Mouse (Mus musculus): ENCODE results near the gene Zpld1. TPM values are rescaled to one million over a fixed set of nuclear protein-coding genes. Genes with fewer than 3 reads are reported as not detected.

Gene Zpld1
- polyA plus RNA-seq, 1 experiment from 2014 or later = 0.35 TPM

GRCm38 (mm10) chr16:55259719-55260118 is 38.1 kb downstream of the Zpld1 start:
- 0 out of 2 replicates have a peak, but pooled peaks cover 2% of the 10 kb centered on the region for H3K4me1 ChIP-seq (ENCODE audit: control insufficient read depth, insufficient read depth, low read length)
- H3K4me2 ChIP-seq (ENCODE audit: low read length) = no peak overlapping the region
- H3K9me3 ChIP-seq (replicated peaks; ENCODE audit: control insufficient read depth, low read length, poor library complexity, severe bottlenecking) = no peaks in the 10 kb centered on the region
- no peak overlapping the region for H3K9ac ChIP-seq (ENCODE audit: low read depth, low read length)
- H3K36me3 ChIP-seq (ENCODE audit: control insufficient read depth, insufficient read depth, low read length) = no peaks in the 10 kb centered on the region
- no peak overlapping the region for H3K4me3 ChIP-seq (ENCODE audit: low read depth, low read length)
- no peaks in the 10 kb centered on the region for H3K27me3 ChIP-seq (ENCODE audit: control insufficient read depth, insufficient read depth, low read depth, low read length)
- peak; percentile 42; the same call in 1 of the 2 replicates for ATAC-seq
- no peak overlapping the region for H3K27ac ChIP-seq (ENCODE audit: low read length)
- 80% methylated on average over 6 of the region's 6 CpGs for WGBS

GRCm38 (mm10) chr16:55240996-55241395 is 56.8 kb downstream of the Zpld1 start:
- H3K4me2 ChIP-seq (ENCODE audit: low read length) = no peak overlapping the region
- H3K4me1 ChIP-seq (ENCODE audit: control insufficient read depth, insufficient read depth, low read length) = no peaks in the 10 kb centered on the region
- ATAC-seq = no peak
- H3K27ac ChIP-seq (ENCODE audit: low read length) = no peak overlapping the region
- 84% methylated on average over 2 of the region's 2 CpGs for WGBS
- H3K9ac ChIP-seq (ENCODE audit: low read depth, low read length) = no peak overlapping the region
- no peaks in the 10 kb centered on the region for H3K9me3 ChIP-seq (replicated peaks; ENCODE audit: control insufficient read depth, low read length, poor library complexity, severe bottlenecking)
- H3K36me3 ChIP-seq (ENCODE audit: control insufficient read depth, insufficient read depth, low read length) = no peaks in the 10 kb centered on the region
- no peak overlapping the region for H3K4me3 ChIP-seq (ENCODE audit: low read depth, low read length)
- no peaks in the 10 kb centered on the region for H3K27me3 ChIP-seq (ENCODE audit: control insufficient read depth, insufficient read depth, low read depth, low read length)

DNA sequence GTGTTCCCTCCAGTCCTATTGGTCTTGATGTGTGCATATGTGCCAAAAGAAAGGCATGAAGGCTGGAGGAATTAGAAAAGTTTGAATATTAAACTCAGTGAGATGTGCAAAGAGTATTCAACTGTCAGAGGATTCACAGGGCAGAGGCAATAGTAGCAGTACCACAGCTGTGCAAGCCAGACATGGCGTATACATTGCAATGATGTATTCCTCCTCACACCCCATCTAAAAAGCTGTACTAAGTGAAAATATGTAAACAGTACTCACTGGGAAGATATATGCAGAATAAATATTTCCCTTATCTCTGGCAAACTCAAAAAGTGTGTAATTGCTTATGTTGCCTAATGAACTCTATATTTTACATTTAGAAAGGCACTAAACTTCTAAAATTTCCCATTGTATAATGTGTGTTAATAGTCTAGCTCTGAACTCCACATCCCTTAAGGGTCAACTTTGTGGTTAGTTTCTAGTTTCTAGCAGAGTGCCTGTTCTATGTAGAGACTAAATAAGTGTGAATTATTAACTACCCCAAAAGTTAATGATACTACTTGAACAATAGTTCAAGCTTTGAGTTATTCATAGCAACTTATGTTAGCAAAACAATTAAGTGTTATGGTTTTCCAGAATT is 68.7 kb downstream of the Zpld1 start:
- no peak overlapping the region for H3K4me3 ChIP-seq (ENCODE audit: low read depth, low read length)
- no peak overlapping the region for H3K27ac ChIP-seq (ENCODE audit: low read length)
- no peak overlapping the region for H3K9ac ChIP-seq (ENCODE audit: low read depth, low read length)
- 95% methylated on average over 1 of the region's 1 CpGs for WGBS
- no peaks in the 10 kb centered on the region for H3K27me3 ChIP-seq (ENCODE audit: control insufficient read depth, insufficient read depth, low read depth, low read length)
- H3K9me3 ChIP-seq (replicated peaks; ENCODE audit: control insufficient read depth, low read length, poor library complexity, severe bottlenecking) = no peaks in the 10 kb centered on the region
- no peak for ATAC-seq
- no peak overlapping the region for H3K4me2 ChIP-seq (ENCODE audit: low read length)
- no peaks in the 10 kb centered on the region for H3K4me1 ChIP-seq (ENCODE audit: control insufficient read depth, insufficient read depth, low read length)
- no peaks in the 10 kb centered on the region for H3K36me3 ChIP-seq (ENCODE audit: control insufficient read depth, insufficient read depth, low read length)

- Histone ChIP-seq H3K27ac (ENCODE audit: low read length) (no peak overlapping the region), H3K27me3 (ENCODE audit: control insufficient read depth, insufficient read depth, low read depth, low read length) (no peaks in the 10 kb centered on the region), H3K4me1 (ENCODE audit: control insufficient read depth, insufficient read depth, low read length) (no peaks in the 10 kb centered on the region), H3K4me2 (ENCODE audit: low read length) (no peak overlapping the region), H3K9me3 (replicated peaks; ENCODE audit: control insufficient read depth, low read length, poor library complexity, severe bottlenecking) (no peaks in the 10 kb centered on the region), H3K9ac (ENCODE audit: low read depth, low read length) (no peak overlapping the region), H3K4me3 (ENCODE audit: low read depth, low read length) (no peak overlapping the region), H3K36me3 (ENCODE audit: control insufficient read depth, insufficient read depth, low read length) (no peaks in the 10 kb centered on the region)
- no peak for ATAC-seq
- 90% methylated on average over 1 of the region's 1 CpGs for WGBS
These were observed 93.8 kb downstream of the Zpld1 start for GRCm38 (mm10) chr16:55203945-55204344.

- H3K4me2 ChIP-seq (ENCODE audit: low read length) = no peak overlapping the region
- H3K4me3 ChIP-seq (ENCODE audit: low read depth, low read length) = no peak overlapping the region
- H3K36me3 ChIP-seq (ENCODE audit: control insufficient read depth, insufficient read depth, low read length) = no peaks in the 10 kb centered on the region
- ATAC-seq = no peak
- no peaks in the 10 kb centered on the region for H3K4me1 ChIP-seq (ENCODE audit: control insufficient read depth, insufficient read depth, low read length)
- WGBS = 48% methylated on average over 2 of the region's 2 CpGs
- H3K9me3 ChIP-seq (replicated peaks; ENCODE audit: control insufficient read depth, low read length, poor library complexity, severe bottlenecking) = no peaks in the 10 kb centered on the region
- H3K9ac ChIP-seq (ENCODE audit: low read depth, low read length) = no peak overlapping the region
- H3K27ac ChIP-seq (ENCODE audit: low read length) = no peak overlapping the region
- H3K27me3 ChIP-seq (ENCODE audit: control insufficient read depth, insufficient read depth, low read depth, low read length) = no peaks in the 10 kb centered on the region
These were observed 107.4 kb downstream of the Zpld1 start for GRCm38 (mm10) chr16:55190397-55190796.

DNA sequence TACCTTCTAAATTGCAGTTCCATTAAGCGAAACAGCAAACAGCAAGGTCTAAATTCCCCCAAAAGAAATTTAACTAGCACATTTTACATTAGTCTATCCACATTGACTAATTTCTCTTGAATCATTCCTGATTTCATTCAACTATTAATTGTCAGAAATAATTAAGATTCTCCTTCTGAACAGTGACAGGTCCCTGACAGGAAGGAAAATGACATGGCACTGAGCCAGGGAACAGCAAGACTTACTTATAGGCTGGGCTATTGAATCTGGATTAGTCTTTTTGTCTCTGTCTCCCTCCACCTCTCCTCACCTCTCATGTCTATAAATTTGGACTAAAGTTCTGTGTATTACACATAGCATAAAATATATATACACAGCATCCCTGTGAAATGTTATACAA is 112.4 kb downstream of the Zpld1 start:
- Histone ChIP-seq H3K4me2 (ENCODE audit: low read length) (no peak overlapping the region), H3K4me3 (ENCODE audit: low read depth, low read length) (no peak overlapping the region), H3K9me3 (replicated peaks; ENCODE audit: control insufficient read depth, low read length, poor library complexity, severe bottlenecking) (no peaks in the 10 kb centered on the region), H3K27ac (ENCODE audit: low read length) (no peak overlapping the region), H3K36me3 (ENCODE audit: control insufficient read depth, insufficient read depth, low read length) (no peaks in the 10 kb centered on the region), H3K4me1 (ENCODE audit: control insufficient read depth, insufficient read depth, low read length) (no peaks in the 10 kb centered on the region), H3K9ac (ENCODE audit: low read depth, low read length) (no peak overlapping the region), H3K27me3 (ENCODE audit: control insufficient read depth, insufficient read depth, low read depth, low read length) (no peaks in the 10 kb centered on the region)
- ATAC-seq = no peak
- 85% methylated on average over 1 of the region's 1 CpGs for WGBS

All from midbrain, embryonic 16.5 days (tissue).